Mouse (Mus musculus) cerebellum, adult 11-12 months (tissue): ENCODE results near the gene Hist3h2ba.

Experiments
- DNase-seq: peaks from one replicate; pipeline ENCODE4 v3.0.0; 2022

Hist3h2ba gene

DNA sequence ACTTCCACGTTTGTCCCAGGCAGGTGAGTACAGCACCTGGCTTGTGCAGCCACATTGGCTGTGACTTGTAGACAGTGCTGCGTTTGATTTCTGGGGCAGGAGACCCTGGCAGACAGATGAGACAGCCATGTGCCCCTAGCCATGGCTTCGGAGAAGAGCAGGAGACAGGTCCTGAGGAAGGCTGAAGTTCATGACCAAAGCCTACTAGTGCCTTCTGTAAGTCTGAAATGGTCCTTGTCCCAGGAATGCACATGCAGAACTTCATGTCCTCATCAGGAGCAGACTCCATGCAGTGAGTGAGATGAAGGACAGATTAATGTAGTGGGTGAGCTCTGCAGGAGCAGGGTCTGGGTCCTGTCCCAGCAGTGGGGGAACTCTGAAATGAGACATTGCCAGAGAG, 43.2 kb downstream of the Hist3h2ba start:
- DNase-seq = no peak

DNA sequence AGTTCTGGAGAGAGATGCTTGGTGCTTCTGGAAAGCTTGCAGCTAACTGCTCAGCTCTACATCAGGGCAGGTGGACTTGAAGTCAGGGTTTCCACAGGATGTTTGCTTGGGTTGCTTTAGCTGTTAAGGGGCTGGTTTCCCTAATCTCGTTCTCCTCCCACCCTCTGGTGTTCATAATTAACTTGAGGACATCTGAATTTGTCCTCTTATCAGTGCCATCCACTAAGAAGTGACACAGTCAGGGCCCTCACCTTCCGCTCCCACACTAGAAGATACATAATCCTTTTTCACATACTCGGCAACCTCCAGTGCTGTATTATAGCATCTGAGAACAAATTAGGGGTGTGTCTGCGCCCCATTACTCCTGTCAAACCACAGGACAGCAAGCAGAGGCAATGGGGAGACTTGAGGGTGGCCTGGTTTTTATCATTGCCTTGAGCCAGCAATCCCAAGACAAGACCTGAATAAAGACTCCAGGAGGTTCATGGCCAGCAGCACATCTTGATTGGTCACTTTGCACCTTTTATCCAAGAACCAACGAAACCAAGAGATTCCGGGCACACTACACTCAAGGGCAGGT, 44.5 kb downstream of the Hist3h2ba start:
- DNase-seq = no peak

DNA sequence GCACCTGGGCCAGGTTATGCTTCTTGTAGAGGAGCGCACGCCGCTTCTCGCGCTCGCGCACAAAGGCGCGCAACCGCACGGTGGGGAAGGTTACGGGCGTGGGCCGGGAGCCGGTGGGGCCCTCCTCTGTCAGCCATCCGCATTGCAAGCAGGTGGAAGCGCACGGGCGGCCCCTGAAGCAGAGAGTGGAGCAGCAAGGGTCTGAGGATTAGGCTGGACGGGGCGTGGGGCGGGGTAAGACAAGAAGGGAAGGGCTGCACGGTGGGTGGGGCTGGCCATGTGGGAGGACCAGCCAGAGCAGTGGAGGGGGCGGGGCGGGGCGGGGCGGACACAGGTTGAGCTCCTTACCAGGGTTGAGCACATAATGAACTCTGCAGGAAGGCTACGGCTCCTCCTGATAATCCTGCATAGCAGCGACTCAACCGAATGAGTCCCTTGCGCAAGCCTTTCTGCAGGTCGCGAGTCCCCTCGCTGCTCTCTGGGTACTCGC, 45.7 kb downstream of the Hist3h2ba start:
- peak; percentile 37 for DNase-seq

DNA sequence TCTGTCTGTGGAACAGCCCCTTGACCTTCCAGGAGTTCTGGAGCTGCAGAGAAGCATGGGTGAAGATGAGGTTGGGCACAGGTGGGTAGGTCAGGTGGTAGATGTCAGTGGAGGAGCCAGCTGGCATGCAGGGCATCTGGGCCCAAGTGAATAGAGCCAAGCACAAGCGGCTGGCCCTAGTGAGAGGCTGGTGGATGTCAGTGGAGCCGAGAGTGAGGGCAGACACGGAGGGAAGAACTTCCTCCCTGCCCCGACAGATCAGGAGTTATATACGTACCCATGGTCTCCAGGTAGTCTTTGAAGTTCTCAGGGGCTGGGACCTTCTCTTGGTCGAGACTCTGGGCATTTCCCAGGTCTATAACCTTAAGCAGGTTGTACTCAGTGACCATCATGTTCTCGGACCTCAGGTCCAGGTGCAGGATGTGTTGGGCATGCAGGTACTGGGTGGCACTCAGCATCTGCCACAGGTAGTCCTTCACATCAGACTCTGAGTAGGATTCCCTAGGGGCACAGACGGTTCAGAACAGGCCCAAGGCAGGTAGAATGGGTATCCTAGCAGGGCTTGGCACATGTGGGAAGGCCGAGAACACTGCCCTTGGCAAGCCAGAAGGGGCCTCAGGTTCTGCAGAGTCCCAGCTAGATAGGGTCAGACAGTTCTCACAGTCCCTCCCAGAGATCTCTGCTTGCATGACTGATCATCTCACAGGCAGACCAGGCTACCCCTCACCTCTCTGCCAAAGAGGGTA, 46.5 kb downstream of the Hist3h2ba start:
- DNase-seq = no peak

DNA sequence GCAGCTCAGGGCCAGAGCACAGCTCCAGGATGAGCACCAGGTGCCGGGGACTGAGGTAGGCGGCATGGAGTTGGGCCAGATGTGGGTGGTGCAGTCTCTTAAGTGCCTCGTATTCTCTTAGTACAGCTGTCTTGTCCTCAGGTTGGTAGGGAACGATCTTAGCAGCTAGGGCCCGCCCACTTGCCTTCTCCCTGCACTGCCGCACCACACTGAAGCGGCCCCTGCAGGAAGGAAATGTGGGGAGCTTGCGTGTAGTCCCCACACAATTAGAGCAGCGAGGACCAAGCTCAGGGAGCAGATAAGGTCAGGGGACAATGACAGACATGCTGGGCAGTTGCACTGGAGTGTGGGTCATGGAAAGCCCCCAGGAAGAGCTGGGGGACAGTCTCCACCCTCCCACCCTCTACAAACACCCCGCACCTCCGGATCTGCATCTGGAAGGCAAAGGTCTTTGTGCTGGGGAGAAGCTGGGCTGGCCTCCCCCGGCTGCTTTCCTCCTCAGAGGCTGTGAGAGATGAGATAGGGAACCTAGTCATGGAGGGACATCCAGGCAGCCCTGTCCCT, 47.2 kb downstream of the Hist3h2ba start:
- no peak for DNase-seq

DNA sequence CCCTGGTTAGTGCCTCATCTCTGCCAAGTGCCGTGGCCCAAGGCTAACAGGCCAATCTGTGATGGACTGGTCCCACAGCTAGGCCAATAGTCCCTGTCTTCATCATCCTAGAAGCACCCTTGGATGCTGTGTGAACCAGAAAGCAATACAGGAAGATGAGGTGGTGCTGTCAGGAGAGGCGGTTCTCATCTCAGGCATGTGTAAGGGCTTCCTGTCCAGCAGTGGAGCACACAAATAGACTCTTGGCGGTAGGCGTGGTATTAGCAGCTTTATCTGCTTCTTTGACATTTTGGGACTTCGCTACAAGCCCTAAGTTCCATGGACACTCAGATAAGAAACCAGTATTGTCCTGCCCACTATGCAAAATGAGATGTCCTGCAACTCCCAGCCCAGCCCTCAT, 48.8 kb downstream of the Hist3h2ba start:
- no peak for DNase-seq
